Mouse (Mus musculus) spleen, adult 10 weeks (tissue): ENCODE results near the gene Tubb1. TPM values are rescaled to one million over a fixed set of nuclear protein-coding genes. Genes with fewer than 3 reads are reported as not detected.

Source experiments
- polyA plus RNA-seq: library from polyadenylated mRNA; stranded (reverse); fragments of 350-450 nt; fragmentation: Illumina TruSeq; extraction: RNeasy Lipid Tissue Mini Kit (QIAGEN cat#74804); gene quantifications from one replicate; pipeline ENCODE4 v1.2.3, GENCODE M21; 2015; ENCODE audit warnings: low replicate concordance; ENCODE audit not compliant: insufficient read depth

Gene Tubb1
- polyA plus RNA-seq = 8.2 TPM

DNA sequence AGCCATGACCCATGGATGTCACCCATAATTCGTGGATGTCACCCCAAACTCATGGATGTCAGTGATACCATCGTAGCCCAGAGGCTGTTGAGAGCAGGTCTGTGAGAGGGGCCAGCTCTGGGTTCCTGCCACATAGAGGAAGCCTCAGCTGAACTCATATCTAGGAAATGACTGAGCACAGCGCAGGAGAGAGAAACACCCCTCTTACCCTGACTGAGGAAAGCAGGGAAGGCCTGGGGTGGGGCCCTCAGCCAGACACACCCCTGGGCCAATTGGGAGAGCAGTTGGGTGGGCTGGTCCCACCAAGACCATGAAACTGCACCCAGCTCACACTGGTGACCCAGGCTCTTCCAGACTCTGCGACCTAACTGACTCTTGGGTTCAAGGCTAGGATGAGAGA, at the start of gene Tubb1:
Gene Tubb1 (plus strand): TSS at position 343 of the 400 bp plus-strand sequence.

DNA sequence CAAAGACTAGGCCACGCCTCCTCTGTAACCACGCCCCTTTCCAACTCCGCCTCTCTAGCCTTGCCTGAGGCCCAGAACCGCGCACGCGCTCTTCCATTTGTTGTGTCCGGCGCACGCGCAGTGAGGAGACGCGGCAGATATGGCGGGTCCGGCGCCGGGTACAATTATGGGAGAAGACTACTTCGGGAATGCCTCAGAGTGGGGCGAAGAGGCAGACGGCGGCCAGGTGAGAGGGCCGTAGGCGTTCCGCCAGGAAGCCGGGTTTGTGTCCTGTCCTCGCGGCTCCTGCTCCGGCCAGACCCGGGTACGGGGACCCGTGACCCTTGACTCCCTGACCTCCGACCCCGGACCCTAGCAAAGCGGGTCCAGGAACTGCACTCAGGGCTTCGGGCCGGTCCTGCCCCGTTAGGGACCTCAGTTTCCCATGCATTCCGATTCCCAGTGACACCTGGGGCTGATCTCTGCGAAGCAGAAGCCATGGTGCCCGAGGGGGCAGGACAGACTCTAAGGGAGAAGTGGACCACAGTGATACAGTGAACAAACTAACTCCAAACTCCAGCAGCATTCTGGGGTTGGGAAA, 34.7 kb upstream of the Tubb1 start, which contains the start of gene Nelfcd:
Gene Nelfcd (plus strand): TSS at position 74 of the 580 bp plus-strand sequence.

DNA sequence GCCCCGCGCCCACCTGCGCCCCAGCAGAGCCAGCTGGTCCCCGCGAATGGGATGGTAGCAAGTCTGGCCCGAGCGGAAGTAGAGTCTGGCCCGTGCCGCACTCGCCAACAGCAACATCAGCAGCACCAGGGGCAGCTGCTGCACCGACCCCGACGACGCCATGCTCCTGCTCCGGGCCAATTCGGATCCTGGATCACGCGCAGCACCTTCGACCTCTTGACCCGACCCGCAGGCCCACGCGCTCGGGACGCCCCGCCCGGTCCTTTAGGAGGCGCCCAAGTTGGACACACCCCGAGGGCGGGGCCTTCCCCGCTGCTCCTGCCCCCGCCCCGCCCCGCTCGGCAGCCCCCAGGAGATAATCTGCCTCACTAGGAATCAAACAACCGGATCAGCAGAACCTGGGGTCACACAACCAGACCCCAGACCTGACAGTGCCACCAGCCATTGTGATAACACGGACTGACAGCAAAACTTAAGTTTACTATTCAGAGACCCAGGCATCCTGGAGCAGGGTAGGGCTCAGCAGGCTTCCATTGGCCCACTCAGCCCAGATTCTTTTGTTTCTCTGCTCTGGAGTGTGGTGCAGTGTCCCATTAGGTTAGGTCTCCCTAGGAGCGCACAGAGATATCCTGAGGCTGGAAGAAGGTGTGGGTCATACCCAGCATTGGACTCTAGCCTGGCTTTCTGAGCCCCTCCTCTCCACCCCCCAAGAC, 11.6 kb upstream of the Tubb1 start, which contains the start of gene Ctsz:
Gene Ctsz (minus strand): TSS at position 303 of the 713 bp plus-strand sequence.

DNA sequence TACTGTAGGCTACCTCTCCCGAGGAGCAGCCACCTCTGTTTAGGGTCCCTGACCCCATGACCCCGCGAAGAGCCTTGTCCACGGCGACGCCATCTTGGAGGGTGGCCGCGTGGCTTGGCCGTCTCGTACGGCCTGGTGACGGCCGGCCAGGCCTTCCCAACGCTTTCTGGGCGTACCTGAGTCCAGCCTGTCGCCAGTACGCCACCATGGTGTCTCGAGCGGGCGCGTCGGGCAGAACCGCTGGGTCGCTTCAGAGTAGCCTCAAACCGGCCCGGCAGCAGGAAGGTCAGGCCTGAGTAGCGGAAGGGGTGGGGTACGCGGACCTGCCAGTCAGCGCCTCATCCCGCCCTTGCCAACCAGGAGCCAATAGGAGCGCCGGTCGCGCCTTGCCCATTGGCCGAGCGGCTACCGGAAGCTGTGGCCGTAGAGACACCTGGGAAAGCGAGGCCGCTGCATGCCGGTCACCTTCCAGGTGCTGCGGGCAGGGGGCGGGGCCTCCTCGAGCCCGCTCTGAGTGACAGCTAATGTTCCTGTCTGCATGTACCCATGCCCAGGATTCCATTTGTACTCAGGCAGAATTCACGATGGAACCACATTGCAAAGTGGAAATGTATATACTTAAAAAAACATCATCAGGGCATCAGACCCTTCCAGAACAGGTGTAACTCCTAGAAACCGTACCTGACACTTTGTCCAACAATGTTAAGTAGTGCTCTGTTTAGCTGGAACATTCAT, 13.5 kb downstream of the Tubb1 start, which contains the start of gene Atp5e:
Gene Atp5e (minus strand): TSS at position 317 of the 735 bp plus-strand sequence.

DNA sequence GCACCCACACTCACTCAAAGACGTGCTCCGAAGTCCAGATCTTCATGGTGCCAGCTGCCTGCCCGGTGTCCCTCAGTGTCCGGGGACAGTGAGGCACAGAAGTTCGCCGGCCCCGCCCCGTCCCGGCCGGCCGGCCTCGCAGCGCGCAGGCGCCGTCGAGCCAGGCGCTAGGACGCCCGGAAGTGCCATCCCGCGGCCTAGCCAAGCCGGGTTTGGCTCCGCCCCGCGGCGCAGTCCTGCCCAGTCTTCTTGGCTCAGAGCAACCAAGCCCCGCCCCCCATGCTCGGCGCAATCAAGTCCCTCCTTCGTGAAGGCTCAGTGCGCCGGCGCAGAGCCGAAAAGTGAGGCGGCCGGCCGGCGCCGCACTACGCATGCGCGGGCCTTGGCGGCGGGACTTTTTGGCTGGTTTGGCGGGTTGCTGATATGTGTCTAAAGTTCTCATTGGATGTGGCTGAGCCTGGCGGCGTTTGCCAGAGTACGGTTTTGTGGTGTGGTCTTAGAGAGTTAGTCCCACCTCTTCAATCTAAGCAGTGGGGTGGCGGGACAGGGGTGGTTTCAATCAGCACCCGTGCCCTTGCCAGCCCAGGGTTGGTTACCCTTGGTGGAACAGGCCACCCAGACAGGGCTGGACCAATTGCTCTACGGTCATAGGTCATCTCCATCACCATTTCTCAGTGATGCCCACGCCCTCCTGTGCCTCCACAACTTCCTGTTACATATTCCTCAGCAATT, 22.5 kb downstream of the Tubb1 start, which contains the start of gene Prelid3b:
Gene Prelid3b (minus strand): TSS at position 264 of the 732 bp plus-strand sequence.

Other genes starting within 250 kb of the Tubb1 start
- 507 TPM for gene Gnas, start 166.4 kb upstream of the Tubb1 start, polyA plus RNA-seq
- not detected for gene Gm20721, start 104.0 kb upstream of the Tubb1 start, polyA plus RNA-seq
- gene Nelfcd, start 34.9 kb upstream of the Tubb1 start, polyA plus RNA-seq = 40.2 TPM
- gene Ctsz, start 11.7 kb upstream of the Tubb1 start, polyA plus RNA-seq = 212 TPM
- 330 TPM for gene Atp5e, start 13.4 kb downstream of the Tubb1 start, polyA plus RNA-seq
- 62.8 TPM for gene Prelid3b, start 22.4 kb downstream of the Tubb1 start, polyA plus RNA-seq
- 21.0 TPM for gene Zfp831, start 192.8 kb downstream of the Tubb1 start, polyA plus RNA-seq